Mouse (Mus musculus): Measurements from ENCODE around the gene Morc2a.

DNA sequence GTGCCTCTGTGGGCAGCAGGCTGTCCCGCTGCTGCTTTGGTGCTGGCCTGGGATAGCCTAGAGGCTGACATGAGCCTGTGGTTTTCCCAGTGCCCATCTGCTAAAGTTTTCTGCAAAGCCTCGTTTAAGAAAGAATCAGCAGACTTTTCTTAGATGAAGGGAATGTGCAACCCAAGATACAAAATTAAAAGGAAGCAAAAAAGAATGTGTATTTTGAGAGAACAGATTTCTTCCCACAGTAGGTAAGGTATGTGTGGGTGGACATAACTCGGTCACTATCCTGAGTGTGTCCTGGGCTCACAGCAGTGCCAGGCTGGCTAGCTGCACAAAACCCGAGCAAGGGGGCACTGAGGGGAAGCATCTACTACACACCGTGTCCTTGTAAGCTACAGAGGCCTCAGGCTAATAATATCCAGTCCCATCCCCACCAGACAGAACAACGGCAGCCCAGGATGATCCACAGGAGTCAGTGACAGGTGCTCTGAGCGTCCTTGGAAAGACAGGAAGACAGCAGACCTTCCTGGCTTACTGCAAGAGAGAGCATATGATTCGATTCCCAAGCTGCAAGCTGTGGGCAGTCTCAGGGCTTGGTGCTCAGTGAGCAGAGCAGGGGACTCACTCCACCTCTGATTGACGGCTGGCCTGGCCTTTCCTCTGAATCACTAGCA is 78.6 kb downstream of the Morc2a start:
- TF ChIP-seq POLR2A (IDR thresholded peaks at IDR 0.05; ENCODE audit: control insufficient read depth, low read depth, low read length) (no peak), CTCF (IDR thresholded peaks at IDR 0.05; ENCODE audit: control insufficient read depth, insufficient read depth, insufficient replicate concordance, low read depth, low read length) (no peak)

All from testis, adult 2 months (tissue).